Mouse (Mus musculus) forebrain, embryonic 11.5 days (tissue): ENCODE measurements around the gene Eif3l. TPM values are rescaled to one million over a fixed set of nuclear protein-coding genes. Genes with fewer than 3 reads are reported as not detected.

ENCODE experiments used
- ATAC-seq: fragments of 200-750 bp; cut with Nextera tagmentation; replicated peaks from 2 replicates; pipeline ENCODE4 v1.8.0; 2017; ENCODE audit warnings: moderate TSS enrichment; ENCODE audit not compliant: low FRiP score
- DNase-seq: peaks from one replicate; pipeline ENCODE4 v3.0.0-alpha.2; 2017; ENCODE audit warnings: low spot score
- H3K27ac ChIP-seq: fragments of 300-500 bp; sonication (generic); 2 replicates; pipeline ENCODE4 v1.5.1; 2014; ENCODE audit warnings: low read depth, low read length
- H3K27me3 ChIP-seq: fragments of 300-500 bp; sonication (generic); 2 replicates; pipeline ENCODE4 v1.6.1; 2014; ENCODE audit warnings: mild to moderate bottlenecking, low read length, mixed read lengths; ENCODE audit not compliant: control insufficient read depth, insufficient read depth
- H3K36me3 ChIP-seq: fragments of 300-500 bp; sonication (generic); 2 replicates; pipeline ENCODE4 v1.6.1; 2014; ENCODE audit warnings: mild to moderate bottlenecking, low read length, moderate library complexity, mixed read lengths; ENCODE audit not compliant: control insufficient read depth, insufficient read depth
- H3K4me1 ChIP-seq: fragments of 300-500 bp; sonication (generic); replicated peaks from 2 replicates; pipeline ENCODE4 v1.6.1; 2014; ENCODE audit warnings: low read length, mixed read lengths; ENCODE audit not compliant: control insufficient read depth, insufficient read depth
- H3K4me2 ChIP-seq: fragments of 300-500 bp; sonication (generic); 2 replicates; pipeline ENCODE4 v1.6.1; 2014; ENCODE audit warnings: low read depth, mild to moderate bottlenecking, low read length, moderate library complexity, mixed read lengths; ENCODE audit not compliant: severe bottlenecking
- H3K4me3 ChIP-seq: fragments of 300-500 bp; sonication (generic); 2 replicates; pipeline ENCODE4 v1.5.1; 2014; ENCODE audit warnings: low read depth, low read length
- H3K9ac ChIP-seq: fragments of 300-500 bp; sonication (generic); 2 replicates; pipeline ENCODE4 v1.6.1; 2014; ENCODE audit warnings: low read length
- H3K9me3 ChIP-seq: fragments of 300-500 bp; sonication (generic); 2 replicates; pipeline ENCODE4 v1.6.1; 2016; ENCODE audit warnings: low read length, mixed read lengths; ENCODE audit not compliant: control insufficient read depth
- WGBS: fragments of 180-500 bp; shearing (Covaris S2); extraction: QIAGEN DNeasy Blood & Tissue Kit; methylation state at CpG from one replicate; pipeline ENCODE4 v1.1.7; 2014; 5-methylcytosine and 5-hydroxymethylcytosine counted together
- polyA plus RNA-seq: library from polyadenylated mRNA; unstranded; fragments of >200 nt; fragmentation: Nextera tagmentation; extraction: Ambion mirVana; gene quantifications from 2 replicates; pipeline ENCODE4 v1.2.1, GENCODE M21; 2014

Gene Eif3l
- polyA plus RNA-seq = 245 and 254 TPM in 2 replicates

DNA sequence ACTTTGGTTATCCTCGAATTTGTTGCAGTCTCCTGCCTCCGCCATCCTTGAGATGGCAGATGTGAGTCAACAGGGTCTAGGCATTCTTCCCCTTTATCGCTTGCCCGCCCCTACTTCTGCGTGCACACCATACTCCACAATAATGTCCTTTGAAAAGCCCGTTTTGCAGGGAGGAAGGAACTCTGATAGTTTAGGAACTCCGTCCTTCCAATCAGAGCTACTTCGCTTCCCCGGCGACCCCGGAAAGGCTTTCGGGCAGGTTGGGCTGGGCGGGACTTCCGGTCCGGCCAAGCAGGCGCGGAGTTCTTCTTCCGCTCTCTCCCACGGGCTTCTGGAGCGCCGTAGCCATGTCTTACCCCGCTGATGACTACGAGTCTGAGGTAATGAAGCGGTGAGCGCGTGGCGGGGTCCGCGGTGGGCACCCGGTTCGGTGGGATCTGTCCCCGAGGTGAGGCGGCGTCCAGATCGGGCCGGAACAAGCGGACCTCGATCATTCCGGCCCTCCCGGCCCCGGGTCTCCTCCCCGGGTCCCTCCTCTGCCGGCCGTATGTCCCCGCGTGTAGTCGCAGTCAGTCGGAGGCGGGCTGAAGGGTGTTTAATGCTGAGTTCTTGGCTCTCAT lies at the start of gene Eif3l:
TSS of gene Eif3l (plus strand) at position 267 of the 620 bp plus-strand sequence.
- under 1% methylated on average over 47 of the region's 49 CpGs for WGBS

DNA sequence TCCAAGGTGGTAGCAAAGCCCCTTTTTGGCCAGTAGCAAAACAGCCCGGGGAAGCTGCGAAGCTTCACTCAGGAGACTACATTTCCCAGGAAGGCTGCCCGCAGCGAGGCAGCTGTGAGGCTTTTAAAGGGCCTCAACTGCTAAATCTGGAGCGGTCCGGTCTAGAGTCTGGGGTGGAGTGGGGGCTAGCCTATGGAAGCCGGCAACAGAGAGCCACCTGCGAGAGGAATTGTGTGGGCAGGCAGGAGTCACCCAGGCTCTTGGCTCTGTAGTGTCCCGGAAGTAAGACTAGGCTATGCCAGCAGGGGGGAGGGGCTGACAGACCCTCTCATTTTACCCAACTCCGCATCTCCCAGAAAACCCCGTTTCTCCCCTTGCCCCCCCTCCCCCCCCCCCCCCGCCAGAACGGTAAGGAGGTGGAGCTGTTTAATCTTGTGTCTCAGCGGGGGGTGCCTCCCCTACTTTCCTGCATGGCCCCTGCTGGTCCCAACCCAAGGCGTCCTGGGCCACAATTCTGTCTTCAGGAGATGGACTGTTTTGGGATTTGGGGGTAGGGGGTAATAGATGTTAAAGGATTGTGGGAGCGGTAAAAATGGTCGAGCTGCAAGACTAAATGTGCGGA lies 49.2 kb upstream of the Eif3l start:
- DNase-seq = peak; percentile 59
- WGBS = 7% methylated on average over 16 of the region's 18 CpGs
- H3K4me1 ChIP-seq = peaks cover 13% of the 10 kb centered on the region; the same call in 1 of the 2 replicates

More for the DNA sequence above, at the start of gene Eif3l:
- Histone ChIP-seq H3K4me3 (peak within 1 kb of the TSS; percentile 92), H3K27ac (peak within 1 kb of the TSS; percentile 87), H3K9ac (peak within 1 kb of the TSS; percentile 87), H3K36me3 (peaks cover 17% of the 10 kb centered on the region), H3K4me1 (peaks cover 7% of the 10 kb centered on the region; the same call in 1 of the 2 replicates), H3K4me2 (peak within 1 kb of the TSS; percentile 88), H3K9me3 (no peaks in the 10 kb centered on the region), H3K27me3 (no peaks in the 10 kb centered on the region)
- ATAC-seq (peak; percentile 87), DNase-seq (peak; percentile 93)

DNA sequence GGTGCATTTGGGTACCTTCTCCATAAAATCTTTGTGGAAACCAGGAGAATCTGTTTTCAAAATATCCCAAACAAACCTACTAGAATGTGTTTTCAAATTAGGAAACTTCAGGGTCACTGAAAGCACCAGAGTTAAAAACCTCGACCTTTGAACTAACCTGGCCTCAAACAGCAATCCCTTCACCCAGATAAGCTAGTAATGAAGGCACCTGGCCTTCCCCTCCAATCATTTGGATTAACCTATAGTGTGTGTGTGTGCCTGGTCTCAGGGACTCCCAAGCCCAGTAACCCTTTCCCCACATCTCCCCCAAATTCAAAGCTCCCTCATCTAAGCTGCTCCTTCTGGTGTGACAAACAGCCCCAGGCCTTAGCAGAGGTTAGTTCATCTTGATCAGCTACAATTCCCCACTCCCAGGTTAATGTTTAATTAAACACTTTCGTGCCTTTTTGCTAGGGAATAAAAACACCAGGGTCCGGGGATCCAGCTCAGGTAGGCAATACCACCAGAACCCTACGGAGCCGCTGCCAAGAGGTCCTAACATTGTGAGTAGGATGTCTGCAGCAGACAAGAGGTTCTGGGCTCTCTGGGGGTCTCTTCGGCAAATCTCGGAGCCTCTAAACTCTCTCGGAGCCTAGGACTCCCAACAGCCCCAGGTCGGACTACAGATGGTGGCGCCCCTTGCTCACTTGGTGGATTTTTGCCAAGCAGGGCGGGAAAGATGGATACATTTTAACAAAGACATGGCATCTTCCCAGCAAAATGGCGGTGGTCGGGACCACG lies 48.3 kb upstream of the Eif3l start:
- DNase-seq = peak; percentile 58
- Histone ChIP-seq H3K4me3 (no peak overlapping the region), H3K4me2 (peak overlapping the region; percentile 97), H3K27me3 (peaks cover 2% of the 10 kb centered on the region; the same call in 1 of the 2 replicates), H3K27ac (no peak overlapping the region), H3K9ac (no peak overlapping the region; the same call in 1 of the 2 replicates), H3K9me3 (no peaks in the 10 kb centered on the region), H3K4me1 (peaks cover 16% of the 10 kb centered on the region; the same call in 1 of the 2 replicates), H3K36me3 (no peaks in the 10 kb centered on the region)
- ATAC-seq = no peak
- 45% methylated on average over 14 of the region's 14 CpGs for WGBS

More for the DNA sequence above, 49.2 kb upstream of the Eif3l start:
- Histone ChIP-seq H3K27me3 (peaks cover 2% of the 10 kb centered on the region; the same call in 1 of the 2 replicates), H3K9me3 (no peaks in the 10 kb centered on the region), H3K4me2 (peak overlapping the region; percentile 27; the same call in 1 of the 2 replicates), H3K4me3 (no peak overlapping the region), H3K36me3 (no peaks in the 10 kb centered on the region), H3K9ac (peak overlapping the region; percentile 48), H3K27ac (no peak overlapping the region)
- no peak for ATAC-seq

DNA sequence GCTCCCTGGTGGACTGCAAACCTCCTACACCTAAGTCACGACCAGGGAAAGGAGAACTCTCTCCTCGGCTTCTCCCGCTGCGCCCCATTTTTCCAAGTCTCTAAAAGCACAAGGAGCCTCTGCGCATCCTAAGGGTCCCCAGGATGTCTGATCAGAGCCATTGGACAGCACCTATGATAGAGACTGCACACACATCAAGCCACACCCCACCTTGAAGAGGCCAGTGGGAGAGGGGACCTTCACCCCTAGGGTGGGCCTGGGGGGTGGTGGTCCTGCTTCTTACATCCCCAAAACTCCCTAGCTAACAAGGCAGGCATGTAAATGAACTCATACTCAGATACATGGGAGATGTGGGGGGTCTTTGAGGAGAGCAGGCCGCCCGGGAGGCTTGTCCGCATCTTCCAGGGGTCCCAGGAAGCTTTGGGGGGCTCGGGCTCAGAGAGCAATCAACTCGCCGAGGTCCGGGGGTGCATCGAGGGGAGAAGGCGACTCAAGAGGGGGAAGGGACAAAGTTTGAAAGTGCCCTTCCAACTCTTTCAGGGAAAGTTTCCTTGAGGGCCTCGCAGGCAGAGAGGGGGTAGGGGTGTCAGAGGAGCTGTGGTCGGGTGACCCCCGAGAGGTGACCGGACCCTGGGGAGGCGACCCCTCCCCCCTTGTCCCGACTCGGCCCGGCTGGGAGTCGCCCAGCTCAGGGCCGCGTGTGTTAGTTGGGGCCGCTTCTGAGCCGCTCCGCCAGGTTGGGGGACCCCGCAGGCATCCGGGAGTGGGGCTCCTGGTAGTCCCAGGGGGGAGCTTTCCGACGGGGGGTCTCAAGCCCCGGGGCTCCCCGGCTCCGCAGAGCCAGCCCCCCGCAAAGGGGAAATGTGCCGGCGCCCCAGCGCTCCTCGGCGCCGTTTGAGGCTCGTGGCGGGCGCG lies 47.4 kb upstream of the Eif3l start:
- 4% methylated on average over 42 of the region's 46 CpGs for WGBS
- peak overlapping the region; percentile 72 for H3K4me3 ChIP-seq
- peak overlapping the region; percentile 97 for H3K4me2 ChIP-seq
- H3K9ac ChIP-seq = peak overlapping the region; percentile 100
- ATAC-seq (0 out of 2 replicates have a peak, but pooled peaks have one; percentile 19), DNase-seq (peak; percentile 76)
- H3K4me1 ChIP-seq = peaks cover 16% of the 10 kb centered on the region; the same call in 1 of the 2 replicates
- no peaks in the 10 kb centered on the region for H3K9me3 ChIP-seq
- no peaks in the 10 kb centered on the region for H3K36me3 ChIP-seq
- peak overlapping the region; percentile 86 for H3K27ac ChIP-seq
- H3K27me3 ChIP-seq = peaks cover 2% of the 10 kb centered on the region; the same call in 1 of the 2 replicates

DNA sequence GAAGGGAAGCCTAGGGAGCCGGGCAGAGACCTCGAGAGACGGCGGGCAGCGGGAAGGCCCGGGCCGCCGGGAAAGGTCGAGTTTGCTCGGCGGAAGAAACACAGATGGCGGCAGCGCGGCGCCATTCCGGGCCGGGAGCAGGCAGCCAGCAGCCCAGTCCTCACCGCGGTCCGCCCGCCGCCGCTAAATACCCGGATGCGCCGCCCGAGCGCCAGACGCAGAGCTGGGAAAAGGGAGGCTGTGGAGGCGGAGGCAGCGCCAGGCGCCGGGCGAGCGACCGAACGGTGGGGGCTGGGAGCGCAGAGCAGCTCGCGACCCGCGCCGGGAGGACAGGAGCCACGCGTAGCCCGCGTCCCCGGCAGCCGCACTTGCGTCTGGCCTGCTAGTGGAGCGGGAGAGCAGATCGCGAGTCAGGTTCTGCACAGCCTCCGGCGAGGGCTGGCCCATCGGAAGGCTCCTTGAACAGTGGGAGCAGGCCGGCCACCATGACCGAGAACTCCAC lies 46.7 kb upstream of the Eif3l start, which contains the start of gene H1f0:
TSS of gene H1f0 (plus strand) at position 214 of the 502 bp plus-strand sequence.
- peak within 1 kb of the TSS; percentile 72 for H3K4me3 ChIP-seq

DNA sequence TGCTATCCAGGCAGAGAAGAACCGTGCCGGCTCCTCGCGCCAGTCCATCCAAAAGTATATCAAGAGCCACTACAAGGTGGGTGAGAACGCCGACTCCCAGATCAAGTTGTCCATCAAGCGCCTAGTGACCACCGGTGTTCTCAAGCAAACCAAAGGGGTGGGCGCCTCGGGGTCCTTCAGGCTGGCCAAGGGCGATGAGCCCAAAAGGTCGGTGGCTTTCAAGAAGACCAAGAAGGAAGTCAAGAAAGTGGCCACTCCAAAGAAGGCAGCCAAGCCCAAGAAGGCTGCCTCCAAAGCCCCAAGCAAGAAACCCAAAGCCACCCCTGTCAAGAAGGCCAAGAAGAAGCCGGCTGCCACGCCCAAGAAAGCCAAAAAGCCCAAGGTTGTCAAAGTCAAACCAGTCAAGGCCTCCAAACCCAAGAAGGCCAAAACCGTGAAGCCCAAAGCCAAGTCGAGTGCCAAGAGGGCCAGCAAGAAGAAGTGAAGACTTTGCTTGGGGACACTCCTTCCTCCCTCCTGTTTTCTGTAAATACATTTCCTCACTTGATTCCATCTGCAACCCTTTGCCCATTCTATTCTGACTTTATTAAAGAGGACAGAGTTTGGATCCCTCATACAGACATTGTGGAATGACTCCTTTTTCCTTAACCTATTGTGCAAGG lies 46.0 kb upstream of the Eif3l start:
- peak overlapping the region; percentile 97 for H3K4me2 ChIP-seq
- no peaks in the 10 kb centered on the region for H3K9me3 ChIP-seq
- WGBS = 41% methylated on average over 16 of the region's 16 CpGs
- peak overlapping the region; percentile 100 for H3K9ac ChIP-seq
- peak overlapping the region; percentile 86 for H3K27ac ChIP-seq
- H3K27me3 ChIP-seq = peaks cover 2% of the 10 kb centered on the region; the same call in 1 of the 2 replicates
- DNase-seq (no peak), ATAC-seq (no peak)
- peaks cover 16% of the 10 kb centered on the region; the same call in 1 of the 2 replicates for H3K4me1 ChIP-seq
- no peaks in the 10 kb centered on the region for H3K36me3 ChIP-seq
- peak overlapping the region; percentile 72 for H3K4me3 ChIP-seq

More for the DNA sequence above, 46.7 kb upstream of the Eif3l start, which contains the start of gene H1f0:
- peak within 1 kb of the TSS; percentile 97 for H3K4me2 ChIP-seq
- ATAC-seq (peak; percentile 85), DNase-seq (peak; percentile 98)
- no peaks in the 10 kb centered on the region for H3K36me3 ChIP-seq
- peak within 1 kb of the TSS; percentile 86 for H3K27ac ChIP-seq
- WGBS = under 1% methylated on average over 58 of the region's 58 CpGs
- H3K27me3 ChIP-seq = peaks cover 2% of the 10 kb centered on the region; the same call in 1 of the 2 replicates
- peaks cover 16% of the 10 kb centered on the region; the same call in 1 of the 2 replicates for H3K4me1 ChIP-seq
- peak within 1 kb of the TSS; percentile 100 for H3K9ac ChIP-seq
- H3K9me3 ChIP-seq = no peaks in the 10 kb centered on the region

DNA sequence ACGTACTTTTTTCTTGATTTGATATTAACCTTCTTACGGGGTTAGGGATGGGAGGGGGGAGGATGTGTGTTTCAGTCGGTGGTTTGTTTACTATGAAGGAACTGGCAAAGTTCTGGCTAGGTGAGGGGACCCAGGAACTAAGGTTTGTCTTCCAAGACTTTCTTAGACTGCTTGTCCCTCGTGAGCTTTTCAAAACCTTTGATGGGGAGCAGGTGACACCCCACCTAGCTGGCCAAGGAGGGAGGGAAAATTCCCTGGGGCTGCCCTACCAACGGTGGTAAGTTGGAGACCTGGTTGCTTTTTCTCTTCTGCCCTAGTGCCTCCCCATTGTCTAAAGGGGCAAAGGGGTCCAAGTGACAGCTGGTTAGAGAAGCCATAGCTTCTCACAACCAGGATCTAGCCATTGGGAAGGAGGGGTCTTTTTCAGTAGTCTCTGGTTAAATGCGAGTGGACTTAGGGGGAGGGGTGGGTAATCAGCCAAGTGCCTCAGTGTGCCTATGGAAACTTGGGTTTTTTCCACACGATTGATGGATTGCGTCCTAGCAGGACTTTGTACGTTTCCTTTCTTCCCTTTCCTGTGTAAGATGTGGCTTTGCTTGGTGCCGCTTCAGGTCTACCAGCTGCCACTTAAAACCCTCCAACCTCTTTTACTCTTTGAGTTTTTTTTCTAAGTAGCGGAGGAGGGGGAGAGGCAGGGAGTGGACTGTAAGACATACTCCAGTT lies 45.3 kb upstream of the Eif3l start:
- H3K4me1 ChIP-seq = peaks cover 16% of the 10 kb centered on the region; the same call in 1 of the 2 replicates
- peak overlapping the region; percentile 72 for H3K4me3 ChIP-seq
- DNase-seq (no peak), ATAC-seq (no peak)
- peaks cover 2% of the 10 kb centered on the region; the same call in 1 of the 2 replicates for H3K27me3 ChIP-seq
- 12% methylated on average over 11 of the region's 11 CpGs for WGBS
- H3K9me3 ChIP-seq = no peaks in the 10 kb centered on the region
- H3K36me3 ChIP-seq = no peaks in the 10 kb centered on the region
- H3K4me2 ChIP-seq = peak overlapping the region; percentile 97
- peak overlapping the region; percentile 38; the same call in 1 of the 2 replicates for H3K27ac ChIP-seq
- H3K9ac ChIP-seq = peak overlapping the region; percentile 100
